Comparison of ENCODE assay signal across 8 mouse cellular contexts in the genomic region with DNA sequence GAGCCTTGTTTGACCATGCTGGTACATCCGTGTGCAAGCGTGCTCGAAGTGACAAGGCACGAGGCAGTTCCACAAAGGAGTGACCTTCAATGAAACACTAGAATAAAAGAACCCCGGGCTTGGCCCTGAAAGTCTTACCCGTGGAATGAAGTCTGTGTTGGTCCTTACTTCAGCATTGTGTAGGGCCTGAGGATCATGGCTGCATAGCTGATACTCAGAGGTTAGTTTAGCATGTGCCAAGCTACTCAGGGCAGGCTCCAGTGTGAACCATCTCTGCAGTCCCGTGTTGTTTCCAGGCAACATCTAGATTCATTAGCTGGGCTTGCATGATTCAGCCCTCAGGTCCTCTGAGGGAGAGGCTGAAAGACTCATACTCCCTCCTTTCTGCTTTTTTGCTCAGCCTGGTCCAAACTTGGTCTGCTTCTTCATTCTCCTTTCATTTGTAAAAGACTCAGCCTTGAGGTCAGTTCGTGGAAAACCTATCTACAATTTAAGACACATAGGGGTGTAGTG. TPM values are rescaled to one million over a fixed set of nuclear protein-coding genes. Genes with fewer than 3 reads are reported as not detected.
DNase-seq lines count a peak whose midpoint lies in the region; ATAC-seq and TF ChIP-seq lines count a peak whose summit lies in the region.

TSS of gene Ociad2 (minus strand) at position 306 of the 513 bp plus-strand sequence.

- H3K36me3 ChIP-seq in kidney, postnatal 0 days (ENCODE audit: insufficient read depth, low read length): no peaks in the 10 kb centered on the region
- no peaks in the 10 kb centered on the region for H3K36me3 ChIP-seq in heart, postnatal 0 days (replicated peaks; ENCODE audit: control insufficient read depth, insufficient read depth, low read length)
- no peaks in the 10 kb centered on the region for H3K36me3 ChIP-seq in midbrain, embryonic 15.5 days (replicated peaks)

- H3K27me3 ChIP-seq in kidney, postnatal 0 days (ENCODE audit: insufficient read depth, low read length): no peaks in the 10 kb centered on the region
- H3K27me3 ChIP-seq in heart, postnatal 0 days (ENCODE audit: control insufficient read depth, insufficient read depth, low read length): peaks cover 6% of the 10 kb centered on the region; the same call in 1 of the 2 replicates
- H3K27me3 ChIP-seq in midbrain, embryonic 15.5 days (replicated peaks): no peaks in the 10 kb centered on the region

- TF ChIP-seq CTCF in kidney, postnatal 0 days (IDR thresholded peaks at IDR 0.05; ENCODE audit: low read depth): no peak
- no peak for TF ChIP-seq CTCF in heart, postnatal 0 days (IDR thresholded peaks at IDR 0.05; ENCODE audit: low read depth)

- H3K27ac ChIP-seq in kidney, postnatal 0 days: no peak within 1 kb of the TSS
- H3K27ac ChIP-seq in brown adipose tissue, adult 24 weeks (replicated peaks; ENCODE audit: low read depth, low read length): no peak within 1 kb of the TSS
- no peak within 1 kb of the TSS for H3K27ac ChIP-seq in heart, postnatal 0 days (ENCODE audit: low read depth)
- no peak within 1 kb of the TSS for H3K27ac ChIP-seq in midbrain, embryonic 15.5 days

- no peak within 1 kb of the TSS for H3K4me3 ChIP-seq in kidney, postnatal 0 days (replicated peaks; ENCODE audit: low read depth, low read length)
- H3K4me3 ChIP-seq in brown adipose tissue, adult 24 weeks (ENCODE audit: insufficient read depth, low read depth, low read length): no peak within 1 kb of the TSS
- H3K4me3 ChIP-seq in heart, postnatal 0 days (ENCODE audit: low read depth, low read length): no peak within 1 kb of the TSS
- no peak within 1 kb of the TSS for H3K4me3 ChIP-seq in midbrain, embryonic 15.5 days

- H3K9me3 ChIP-seq in kidney, postnatal 0 days (replicated peaks; ENCODE audit: low read length): no peaks in the 10 kb centered on the region
- H3K9me3 ChIP-seq in heart, postnatal 0 days (replicated peaks; ENCODE audit: control insufficient read depth, low read length): no peaks in the 10 kb centered on the region
- H3K9me3 ChIP-seq in midbrain, embryonic 15.5 days: no peaks in the 10 kb centered on the region

- no peaks in the 10 kb centered on the region for H3K4me1 ChIP-seq in kidney, postnatal 0 days (replicated peaks; ENCODE audit: insufficient read depth, low read length)
- no peaks in the 10 kb centered on the region for H3K4me1 ChIP-seq in brown adipose tissue, adult 24 weeks (ENCODE audit: control insufficient read depth, insufficient read depth, insufficient read length, low read length)
- no peaks in the 10 kb centered on the region for H3K4me1 ChIP-seq in heart, postnatal 0 days (ENCODE audit: control insufficient read depth, insufficient read depth)
- H3K4me1 ChIP-seq in midbrain, embryonic 15.5 days: peaks cover 23% of the 10 kb centered on the region

- H3K4me2 ChIP-seq in kidney, postnatal 0 days (ENCODE audit: low read length): no peak within 1 kb of the TSS
- H3K4me2 ChIP-seq in heart, postnatal 0 days (ENCODE audit: low read depth, low read length): no peak within 1 kb of the TSS
- H3K4me2 ChIP-seq in midbrain, embryonic 15.5 days: no peak within 1 kb of the TSS

- no peak for DNase-seq in kidney, postnatal 0 days (ENCODE audit: low spot score)
- no peak for DNase-seq in kidney, adult 8-10 months
- no peak for DNase-seq in heart, postnatal 0 days (ENCODE audit: low spot score)
- no peak for DNase-seq in cerebellum, adult 9-10 months
- DNase-seq in adipocyte (ENCODE audit: low spot score): no peak

- no peak within 1 kb of the TSS for H3K9ac ChIP-seq in kidney, postnatal 0 days (ENCODE audit: low read depth, low read length)
- no peak within 1 kb of the TSS for H3K9ac ChIP-seq in heart, postnatal 0 days (replicated peaks; ENCODE audit: low read depth, low read length)
- no peak within 1 kb of the TSS for H3K9ac ChIP-seq in midbrain, embryonic 15.5 days

- no peak for ATAC-seq in kidney, postnatal 0 days (replicated peaks; ENCODE audit: low FRiP score, low read depth)
- no peak for ATAC-seq in heart, postnatal 0 days (ENCODE audit: insufficient read depth, low read depth)
- ATAC-seq in midbrain, embryonic 15.5 days (replicated peaks): no peak
- no peak for ATAC-seq in activated CD4-positive, CD25-positive, alpha-beta regulatory T cell, adult 4 months

- TF ChIP-seq EP300 in heart, postnatal 0 days (IDR thresholded peaks at IDR 0.05; ENCODE audit: low read depth): no peak

- WGBS in kidney, postnatal 0 days: 81% methylated on average over 8 of the region's 8 CpGs
- 84% methylated on average over 8 of the region's 8 CpGs for WGBS in heart, postnatal 0 days
- WGBS in midbrain, embryonic 15.5 days: 75% methylated on average over 8 of the region's 8 CpGs

RNA-seq across cellular contexts. Expression of gene Ociad2, which starts in this region (rescaled TPM):
- polyA plus RNA-seq in kidney, postnatal 0 days (2015; fragmentation: Nextera tagmentation; extraction: Ambion mirVana): 27.4 and 28.1 TPM in 2 replicates
- polyA plus RNA-seq in brown adipose tissue, adult 24 weeks (2012; ENCODE audit: insufficient read depth, insufficient read length, missing spikeins): 11.5 and 14.2 TPM in 2 replicates
- 6.7 and 13.3 TPM in 2 replicates for total RNA-seq in heart, postnatal 0 days (2014; rRNA removed; ENCODE audit: low replicate concordance)
- polyA plus RNA-seq in heart, postnatal 0 days (2015; fragmentation: Nextera tagmentation; extraction: Ambion mirVana): 16.7 and 19.6 TPM in 2 replicates
- polyA plus RNA-seq in midbrain, embryonic 15.5 days (2015; fragmentation: Nextera tagmentation; extraction: Ambion mirVana): 25.3 and 27.3 TPM in 2 replicates
- 1 to 10 TPM in 1 of 2 experiments, under 1 TPM in 1; 0.73 to 1.2 TPM for polyA plus RNA-seq in activated CD4-positive, CD25-positive, alpha-beta regulatory T cell, adult 4 months (2017; shearing (Covaris generic))
